Mouse (Mus musculus) liver, embryonic 11.5 days (tissue): ENCODE measurements around the gene Vpreb1. TPM values are rescaled to one million over a fixed set of nuclear protein-coding genes. Genes with fewer than 3 reads are reported as not detected.
A peak's percentile ranks its signal among the peaks of the same experiment; 100 is the strongest.

Source experiments
- ATAC-seq: fragments of 200-750 bp; cut with Nextera tagmentation; replicated peaks from 2 replicates; pipeline ENCODE4 v1.8.0; 2017; ENCODE audit warnings: moderate number of reproducible peaks, mild to moderate bottlenecking, moderate TSS enrichment, moderate library complexity; ENCODE audit not compliant: low FRiP score
- DNase-seq: peaks from one replicate; pipeline ENCODE4 v3.0.0-alpha.2; 2017; ENCODE audit warnings: low spot score
- H3K27ac ChIP-seq: fragments of 300-500 bp; sonication (generic); 2 replicates; pipeline ENCODE4 v1.5.1; 2014; ENCODE audit warnings: mild to moderate bottlenecking, low read depth, low read length, control low read depth
- H3K27me3 ChIP-seq: fragments of 300-500 bp; sonication (generic); replicated peaks from 2 replicates; pipeline ENCODE4 v1.6.1; 2014; ENCODE audit warnings: low read length, mixed read lengths; ENCODE audit not compliant: control insufficient read depth, insufficient read depth
- H3K36me3 ChIP-seq: fragments of 300-500 bp; sonication (generic); 2 replicates; pipeline ENCODE4 v1.6.1; 2014; ENCODE audit warnings: mild to moderate bottlenecking, low read length, moderate library complexity, mixed read lengths; ENCODE audit not compliant: control insufficient read depth, insufficient read depth
- H3K4me1 ChIP-seq: fragments of 300-500 bp; sonication (generic); replicated peaks from 2 replicates; pipeline ENCODE4 v1.6.1; 2014; ENCODE audit warnings: low read length, mixed read lengths; ENCODE audit not compliant: control insufficient read depth, insufficient read depth
- H3K4me2 ChIP-seq: fragments of 300-500 bp; sonication (generic); 2 replicates; pipeline ENCODE4 v1.6.1; 2014; ENCODE audit warnings: mild to moderate bottlenecking, control low read depth, moderate library complexity
- H3K4me3 ChIP-seq: fragments of 300-500 bp; sonication (generic); 2 replicates; pipeline ENCODE4 v1.5.1; 2014; ENCODE audit warnings: low read depth, low read length, control low read depth
- H3K9ac ChIP-seq: fragments of 300-500 bp; sonication (generic); 2 replicates; pipeline ENCODE4 v1.6.1; 2014; ENCODE audit warnings: low read depth, low read length, control low read depth
- H3K9me3 ChIP-seq: fragments of 300-500 bp; sonication (generic); 2 replicates; pipeline ENCODE4 v1.6.1; 2016; ENCODE audit warnings: low read length, inconsistent platforms, mixed read lengths; ENCODE audit not compliant: control insufficient read depth
- WGBS: fragments of 180-500 bp; shearing (Covaris S2); extraction: QIAGEN DNeasy Blood & Tissue Kit; methylation state at CpG from one replicate; pipeline ENCODE4 v1.1.7; 2014; 5-methylcytosine and 5-hydroxymethylcytosine counted together
- polyA plus RNA-seq: library from polyadenylated mRNA; unstranded; fragments of >200 nt; fragmentation: Nextera tagmentation; extraction: Ambion mirVana; gene quantifications from 2 replicates; pipeline ENCODE4 v1.2.1, GENCODE M21; 2014

The Vpreb1 gene
- polyA plus RNA-seq, 1 experiment from 2014 or later: 0.93 TPM

DNA sequence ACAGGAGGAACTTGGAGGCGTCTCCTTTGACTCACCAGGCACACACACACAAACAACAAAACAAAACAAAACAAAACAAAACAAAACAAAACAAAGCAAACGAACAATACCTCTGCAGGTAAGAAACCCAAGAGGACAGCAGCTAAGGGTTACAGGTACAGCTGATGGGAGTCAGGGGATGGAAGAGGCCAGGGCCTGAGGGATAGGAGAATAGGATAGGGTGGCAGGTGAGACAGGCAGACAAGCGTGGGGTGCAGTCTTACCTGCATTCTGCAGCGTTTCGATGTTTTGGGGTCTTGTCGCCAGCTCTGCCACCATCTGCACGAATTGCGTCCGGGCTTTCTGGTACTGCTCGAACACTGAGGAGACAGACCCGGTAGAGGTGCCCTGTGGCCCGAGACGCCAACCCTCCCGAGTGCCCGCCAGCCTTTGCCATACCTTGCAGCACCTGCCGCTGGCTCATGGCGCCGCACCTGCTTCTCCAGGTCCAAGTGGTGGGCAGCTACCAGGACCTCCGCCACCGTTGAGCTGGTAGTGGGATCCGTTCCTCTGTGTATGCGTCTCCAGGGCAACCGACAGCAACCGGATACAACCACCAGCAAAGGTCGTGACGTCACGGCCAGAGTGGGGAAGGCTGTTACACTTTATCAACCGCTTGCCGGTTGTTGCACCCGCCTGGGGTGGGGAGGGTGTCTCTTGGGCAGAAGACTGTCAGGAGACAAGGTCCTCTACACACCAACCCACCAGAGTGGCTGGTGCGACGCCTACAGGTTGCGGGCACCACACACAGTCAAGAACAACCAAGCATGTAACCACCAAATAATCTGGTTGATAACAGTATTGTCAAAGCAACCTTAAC, 41.7 kb downstream of the Vpreb1 start, which contains the start of gene Spag6l:
TSS of gene Spag6l (minus strand) at position 700 of the 859 bp plus-strand sequence.
- DNase-seq (peak; percentile 57), ATAC-seq (peak; percentile 87)

DNA sequence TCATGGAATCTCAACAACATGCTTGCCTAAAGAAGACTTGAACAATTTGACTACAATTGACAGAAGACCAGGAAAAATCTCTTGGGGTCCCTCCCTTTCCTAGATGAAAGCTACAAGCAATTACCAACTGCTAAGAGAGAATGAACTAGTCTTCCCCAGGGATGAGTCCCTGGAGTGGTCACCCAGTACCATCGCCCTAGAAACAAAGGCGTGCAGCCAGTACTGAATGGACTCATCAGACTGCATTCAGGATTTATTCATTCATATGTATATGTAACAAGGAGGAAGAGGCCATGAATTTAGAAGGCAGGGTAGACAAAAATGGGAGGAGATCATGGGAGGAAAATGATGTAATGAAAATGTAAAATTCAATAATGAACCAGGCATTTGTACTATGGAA, 44.4 kb downstream of the Vpreb1 start:
- Histone ChIP-seq H3K36me3 (no peaks in the 10 kb centered on the region), H3K9ac (no peak overlapping the region), H3K4me2 (no peak overlapping the region), H3K9me3 (no peaks in the 10 kb centered on the region), H3K27ac (no peak overlapping the region), H3K4me1 (no peaks in the 10 kb centered on the region), H3K27me3 (no peaks in the 10 kb centered on the region), H3K4me3 (no peak overlapping the region)
- DNase-seq: no peak
- WGBS: 87% methylated on average over 2 of the region's 2 CpGs
- ATAC-seq: no peak

More for the DNA sequence above, 41.7 kb downstream of the Vpreb1 start, which contains the start of gene Spag6l:
- no peaks in the 10 kb centered on the region for H3K9me3 ChIP-seq
- peak within 1 kb of the TSS; percentile 49 for H3K4me3 ChIP-seq
- 0 out of 2 replicates have a peak within 1 kb of the TSS, but pooled peaks have one; percentile 35 for H3K9ac ChIP-seq
- H3K27me3 ChIP-seq: no peaks in the 10 kb centered on the region
- H3K27ac ChIP-seq: no peak within 1 kb of the TSS
- no peaks in the 10 kb centered on the region for H3K4me1 ChIP-seq
- no peaks in the 10 kb centered on the region for H3K36me3 ChIP-seq
- WGBS: 5% methylated on average over 33 of the region's 33 CpGs
- peak within 1 kb of the TSS; percentile 84 for H3K4me2 ChIP-seq

DNA sequence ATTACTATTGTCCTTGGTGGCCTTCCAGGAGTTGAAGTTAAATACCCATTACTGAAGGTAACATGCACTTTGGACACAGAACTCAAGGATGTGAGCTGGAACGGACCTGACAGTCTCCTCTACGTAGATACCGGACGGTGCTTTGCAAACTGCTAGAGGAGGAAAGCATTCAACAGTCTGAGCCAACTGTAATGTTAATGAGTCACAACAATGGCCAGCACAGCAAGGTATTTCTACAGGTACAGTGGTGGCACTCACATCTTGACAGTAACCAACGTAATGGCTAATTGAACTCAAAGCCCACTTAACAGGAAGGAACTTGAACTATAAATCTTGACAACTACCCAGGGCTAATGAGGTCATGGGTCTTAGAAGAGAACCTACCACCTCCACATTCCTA, 45.2 kb downstream of the Vpreb1 start:
- no peak overlapping the region for H3K27ac ChIP-seq
- H3K4me3 ChIP-seq: no peak overlapping the region
- no peak overlapping the region for H3K9ac ChIP-seq
- DNase-seq (no peak), ATAC-seq (no peak)
- H3K9me3 ChIP-seq: no peaks in the 10 kb centered on the region
- H3K4me1 ChIP-seq: no peaks in the 10 kb centered on the region
- H3K36me3 ChIP-seq: no peaks in the 10 kb centered on the region
- WGBS: 51% methylated on average over 5 of the region's 5 CpGs
- no peak overlapping the region for H3K4me2 ChIP-seq
- H3K27me3 ChIP-seq: no peaks in the 10 kb centered on the region

Other genes starting within 250 kb of the Vpreb1 start
- gene Olfr19, start 194.4 kb downstream of the Vpreb1 start, polyA plus RNA-seq: not detected in 2 replicates
- gene Spag6l, start 41.4 kb downstream of the Vpreb1 start, polyA plus RNA-seq: not detected in 2 replicates
- gene Igll1, start 6.9 kb downstream of the Vpreb1 start, polyA plus RNA-seq: not detected in 2 replicates
- gene Top3b, start 107 bp downstream of the Vpreb1 start, polyA plus RNA-seq: 55.0 and 56.7 TPM in 2 replicates
- 20.0 and 23.4 TPM in 2 replicates for gene Ppm1f, start 25.6 kb upstream of the Vpreb1 start, polyA plus RNA-seq
- gene Mapk1, start 112.5 kb upstream of the Vpreb1 start, polyA plus RNA-seq: 177 and 190 TPM in 2 replicates
- gene Ypel1, start 198.9 kb upstream of the Vpreb1 start, polyA plus RNA-seq: 9.9 and 11.0 TPM in 2 replicates
- gene Ppil2, start 240.4 kb upstream of the Vpreb1 start, polyA plus RNA-seq: 111 TPM in 2 replicates